Comparison of ENCODE assay signal across 32 mouse cellular contexts in the genomic region with DNA sequence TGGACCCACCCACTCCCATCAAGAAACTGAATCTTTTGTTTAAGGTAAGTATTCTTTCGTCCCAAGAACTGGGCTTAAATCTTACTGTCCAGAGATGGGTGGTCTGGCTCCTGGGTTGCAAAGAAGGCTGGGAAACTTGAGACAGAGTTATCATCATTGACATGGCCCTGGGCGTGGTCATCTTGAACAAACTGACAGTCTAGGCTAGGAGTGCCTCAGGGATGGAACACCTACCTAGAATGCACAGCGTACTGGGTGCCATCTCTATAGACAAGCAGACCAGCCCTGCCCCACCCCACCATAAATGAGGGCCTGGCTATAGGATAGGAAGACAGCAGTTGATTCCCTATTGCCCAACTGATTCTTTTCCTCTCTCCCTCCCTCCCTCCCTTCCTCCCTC. TPM values are rescaled to one million over a fixed set of nuclear protein-coding genes. Genes with fewer than 3 reads are reported as not detected.
DNase-seq lines count a peak whose midpoint lies in the region; ATAC-seq and TF ChIP-seq lines count a peak whose summit lies in the region.
"Had no signal": no experiment of that assay in that cellular context is flagged by ENCODE, and none has a peak within 500 bp of the region (broad histone marks: within the 10 kb centered on the region; RNA-seq: fewer than 3 reads in every experiment).

No protein-coding gene starts in this region.

- H3K9ac ChIP-seq in stomach, embryonic 15.5 days: no peak overlapping the region
- H3K9ac ChIP-seq in stomach, postnatal 0 days (ENCODE audit: low read length): no peak overlapping the region
- no peak overlapping the region for H3K9ac ChIP-seq in intestine, embryonic 16.5 days (ENCODE audit: low read depth, low read length)
- no peak overlapping the region for H3K9ac ChIP-seq in liver, embryonic 14.5 days (replicated peaks)
- H3K9ac ChIP-seq in kidney, embryonic 14.5 days (ENCODE audit: low read depth, low read length): no peak overlapping the region
- H3K9ac ChIP-seq: embryonic facial prominence, embryonic 15.5 days; heart, embryonic 15.5 days; kidney, embryonic 15.5 days; limb, embryonic 15.5 days; lung, embryonic 15.5 days; midbrain, embryonic 15.5 days; neural tube, embryonic 12.5 days had no signal

- H3K27ac ChIP-seq in stomach, embryonic 15.5 days: no peak overlapping the region
- no peak overlapping the region for H3K27ac ChIP-seq in stomach, postnatal 0 days (replicated peaks)
- H3K27ac ChIP-seq in intestine, embryonic 16.5 days (ENCODE audit: low read length): no peak overlapping the region
- H3K27ac ChIP-seq in liver, embryonic 14.5 days: peak overlapping the region; percentile 7; the same call in 1 of the 2 replicates
- H3K27ac ChIP-seq in kidney, embryonic 14.5 days (ENCODE audit: low read depth, low read length): no peak overlapping the region
- H3K27ac ChIP-seq: embryonic facial prominence, embryonic 10.5 days; embryonic facial prominence, embryonic 15.5 days; heart, embryonic 10.5 days; heart, embryonic 15.5 days; kidney, embryonic 15.5 days; layer of hippocampus, adult 2 months; limb, embryonic 10.5 days; limb, embryonic 15.5 days; lung, embryonic 15.5 days; midbrain, embryonic 15.5 days; neural tube, embryonic 12.5 days had no signal

- H3K27me3 ChIP-seq in stomach, embryonic 15.5 days (replicated peaks): no peaks in the 10 kb centered on the region
- H3K27me3 ChIP-seq in stomach, postnatal 0 days (ENCODE audit: control insufficient read depth, insufficient read depth, low read length): no peaks in the 10 kb centered on the region
- no peaks in the 10 kb centered on the region for H3K27me3 ChIP-seq in intestine, embryonic 16.5 days (replicated peaks; ENCODE audit: control insufficient read depth, insufficient read depth, low read length)
- H3K27me3 ChIP-seq in liver, embryonic 14.5 days (ENCODE audit: control insufficient read depth, insufficient read depth, low read length): no peaks in the 10 kb centered on the region; the same call in 1 of the 2 replicates
- no peaks in the 10 kb centered on the region for H3K27me3 ChIP-seq in kidney, embryonic 14.5 days (ENCODE audit: control insufficient read depth, insufficient read depth, low read length)
- H3K27me3 ChIP-seq: embryonic facial prominence, embryonic 15.5 days; heart, embryonic 15.5 days; kidney, embryonic 15.5 days; limb, embryonic 15.5 days; lung, embryonic 15.5 days; midbrain, embryonic 15.5 days; neural tube, embryonic 12.5 days; Patski had no signal

- DNase-seq in stomach, postnatal 0 days (ENCODE audit: low spot score): no peak
- peak; percentile 59 to 63 (median 59) for DNase-seq in liver, embryonic 14.5 days (ENCODE audit: low read depth in 3 of 3, low spot score in 3 of 3)
- no peak for DNase-seq in layer of hippocampus, postnatal 36 days
- no peak for DNase-seq in kidney, adult 18-20 months
- DNase-seq: adrenal gland, postnatal 10 days; cerebellum, adult 2 months; cerebellum, postnatal 14 days; gastrocnemius, postnatal 25 days; heart, adult 11 months; kidney, postnatal 36 days; right cerebral cortex, postnatal 14 days; thymus, postnatal 25 days had no signal

- ATAC-seq in stomach, embryonic 15.5 days (ENCODE audit: insufficient read depth, low FRiP score, low read depth): peak; percentile 80; the same call in 1 of the 2 replicates
- no peak for ATAC-seq in stomach, postnatal 0 days (ENCODE audit: low FRiP score, low TSS enrichment)
- ATAC-seq in intestine, embryonic 16.5 days: peak; percentile 69
- ATAC-seq in liver, embryonic 14.5 days (ENCODE audit: insufficient read depth): peak; percentile 96
- peak; percentile 79 for ATAC-seq in megakaryocyte-erythroid progenitor cell, adult 5-6 weeks (replicated peaks; ENCODE audit: low FRiP score, low TSS enrichment, poor library complexity, severe bottlenecking)
- ATAC-seq in kidney, embryonic 14.5 days (ENCODE audit: low FRiP score, low TSS enrichment): no peak
- ATAC-seq: forebrain, embryonic 14.5 days; hindbrain, embryonic 16.5 days; midbrain, embryonic 15.5 days; Patski had no signal

- TF ChIP-seq EP300 in stomach, postnatal 0 days (optimal IDR thresholded peaks at IDR 0.05): no peak
- peak; percentile 68 for TF ChIP-seq EP300 in liver, embryonic 14.5 days (IDR thresholded peaks at IDR 0.05; ENCODE audit: low read depth)

- 81% methylated on average over 3 of the region's 3 CpGs for WGBS in stomach, embryonic 15.5 days
- 88% methylated on average over 3 of the region's 3 CpGs for WGBS in stomach, postnatal 0 days
- 88% methylated on average over 3 of the region's 3 CpGs for WGBS in intestine, embryonic 16.5 days
- WGBS in liver, embryonic 14.5 days (ENCODE audit: insufficient replicate concordance): 18% methylated on average over 3 of the region's 3 CpGs
- 94% methylated on average over 3 of the region's 3 CpGs for WGBS in kidney, embryonic 14.5 days

- H3K36me3 ChIP-seq in stomach, embryonic 15.5 days: no peaks in the 10 kb centered on the region
- no peaks in the 10 kb centered on the region for H3K36me3 ChIP-seq in stomach, postnatal 0 days (ENCODE audit: control insufficient read depth, insufficient read depth, low read length)
- no peaks in the 10 kb centered on the region for H3K36me3 ChIP-seq in intestine, embryonic 16.5 days (ENCODE audit: control insufficient read depth, insufficient read depth, low read length)
- H3K36me3 ChIP-seq in liver, embryonic 14.5 days (replicated peaks; ENCODE audit: control insufficient read depth, insufficient read depth, low read depth): no peaks in the 10 kb centered on the region
- no peaks in the 10 kb centered on the region for H3K36me3 ChIP-seq in kidney, embryonic 14.5 days (ENCODE audit: control insufficient read depth, insufficient read depth, low read length)
- H3K36me3 ChIP-seq: embryonic facial prominence, embryonic 10.5 days; embryonic facial prominence, embryonic 15.5 days; heart, embryonic 10.5 days; heart, embryonic 15.5 days; kidney, embryonic 15.5 days; limb, embryonic 10.5 days; limb, embryonic 15.5 days; lung, embryonic 15.5 days; midbrain, embryonic 15.5 days; neural tube, embryonic 12.5 days had no signal

- no peak overlapping the region for H3K4me3 ChIP-seq in stomach, embryonic 15.5 days (replicated peaks)
- no peak overlapping the region for H3K4me3 ChIP-seq in stomach, postnatal 0 days (ENCODE audit: low read depth, low read length)
- H3K4me3 ChIP-seq in intestine, embryonic 16.5 days (ENCODE audit: low read length): no peak overlapping the region
- no peak overlapping the region for H3K4me3 ChIP-seq in liver, embryonic 14.5 days (ENCODE audit: insufficient read depth in 1 of 2, low read depth in 2 of 2, low read length in 2 of 2)
- no peak overlapping the region for H3K4me3 ChIP-seq in kidney, embryonic 14.5 days (ENCODE audit: low read length)
- H3K4me3 ChIP-seq: embryonic facial prominence, embryonic 10.5 days; embryonic facial prominence, embryonic 15.5 days; heart, embryonic 10.5 days; heart, embryonic 15.5 days; kidney, embryonic 15.5 days; layer of hippocampus, adult 2 months; limb, embryonic 10.5 days; limb, embryonic 15.5 days; lung, embryonic 15.5 days; megakaryocyte, embryonic 14.5 days; midbrain, embryonic 15.5 days; myocyte; neural tube, embryonic 12.5 days had no signal

- no peaks in the 10 kb centered on the region for H3K4me1 ChIP-seq in stomach, embryonic 15.5 days
- H3K4me1 ChIP-seq in stomach, postnatal 0 days (replicated peaks; ENCODE audit: control insufficient read depth, insufficient read depth): no peaks in the 10 kb centered on the region
- peaks cover 6% of the 10 kb centered on the region; the same call in 1 of the 2 replicates for H3K4me1 ChIP-seq in intestine, embryonic 16.5 days (ENCODE audit: control insufficient read depth, insufficient read depth, low read length)
- H3K4me1 ChIP-seq in liver, embryonic 14.5 days (replicated peaks; ENCODE audit: control insufficient read depth in 2 of 2, insufficient read depth in 2 of 2, low read length in 1 of 2): peaks cover 16 to 22% of the 10 kb centered on the region in 2 experiments
- H3K4me1 ChIP-seq in kidney, embryonic 14.5 days (ENCODE audit: control insufficient read depth, insufficient read depth, low read length): no peaks in the 10 kb centered on the region
- H3K4me1 ChIP-seq: heart, embryonic 15.5 days; kidney, embryonic 15.5 days; limb, embryonic 10.5 days; limb, embryonic 15.5 days; midbrain, embryonic 15.5 days; neural tube, embryonic 12.5 days had no signal

- H3K4me2 ChIP-seq in stomach, embryonic 15.5 days: no peak overlapping the region
- no peak overlapping the region for H3K4me2 ChIP-seq in stomach, postnatal 0 days (replicated peaks; ENCODE audit: low read depth)
- no peak overlapping the region for H3K4me2 ChIP-seq in intestine, embryonic 16.5 days (ENCODE audit: low read depth, low read length)
- H3K4me2 ChIP-seq in liver, embryonic 14.5 days (ENCODE audit: low read depth): peak overlapping the region; percentile 32
- H3K4me2 ChIP-seq in kidney, embryonic 14.5 days (replicated peaks; ENCODE audit: low read depth, low read length): no peak overlapping the region
- H3K4me2 ChIP-seq: embryonic facial prominence, embryonic 15.5 days; heart, embryonic 15.5 days; kidney, embryonic 15.5 days; limb, embryonic 15.5 days; lung, embryonic 15.5 days; midbrain, embryonic 15.5 days; neural tube, embryonic 12.5 days had no signal

- no peak for TF ChIP-seq CTCF in stomach, postnatal 0 days (IDR thresholded peaks at IDR 0.05; ENCODE audit: low read depth)
- TF ChIP-seq CTCF in liver, embryonic 14.5 days (IDR thresholded peaks at IDR 0.05; ENCODE audit: low read depth): no peak

- H3K9me3 ChIP-seq in stomach, embryonic 15.5 days: no peaks in the 10 kb centered on the region
- no peaks in the 10 kb centered on the region for H3K9me3 ChIP-seq in stomach, postnatal 0 days (ENCODE audit: control insufficient read depth, low read length)
- no peaks in the 10 kb centered on the region for H3K9me3 ChIP-seq in intestine, embryonic 16.5 days (ENCODE audit: control insufficient read depth, low read length)
- H3K9me3 ChIP-seq in liver, embryonic 14.5 days (ENCODE audit: control insufficient read depth, low read length): no peaks in the 10 kb centered on the region
- no peaks in the 10 kb centered on the region for H3K9me3 ChIP-seq in kidney, embryonic 14.5 days (ENCODE audit: control insufficient read depth, low read length)
- H3K9me3 ChIP-seq: embryonic facial prominence, embryonic 10.5 days; embryonic facial prominence, embryonic 15.5 days; heart, embryonic 10.5 days; heart, embryonic 15.5 days; kidney, embryonic 15.5 days; limb, embryonic 10.5 days; limb, embryonic 15.5 days; lung, embryonic 15.5 days; megakaryocyte, embryonic 14.5 days; midbrain, embryonic 15.5 days; neural tube, embryonic 12.5 days had no signal

RNA-seq across cellular contexts. Expression of a gene that starts 44.4 kb away (rescaled TPM):
- 10.3 and 12.9 TPM in 2 replicates for polyA plus RNA-seq in stomach, embryonic 15.5 days (2015; fragmentation: Nextera tagmentation; extraction: Ambion mirVana)
- 10.4 and 11.9 TPM in 2 replicates for polyA plus RNA-seq in stomach, postnatal 0 days (2015; fragmentation: Nextera tagmentation; extraction: Ambion mirVana)
- polyA plus RNA-seq in intestine, embryonic 16.5 days (2015; fragmentation: Nextera tagmentation; extraction: Ambion mirVana): 26.6 and 33.9 TPM in 2 replicates
- 5.8 and 8.0 TPM in 2 replicates for polyA plus RNA-seq in liver, embryonic 14.5 days (2012; rRNA removed)
- polyA plus RNA-seq in liver, embryonic 14.5 days (2014; fragmentation: Nextera tagmentation; extraction: Ambion mirVana): 39.0 and 39.5 TPM in 2 replicates
- 40.6 and 46.9 TPM in 2 replicates for total RNA-seq in megakaryocyte-erythroid progenitor cell, adult 5-6 weeks (2014; fragmentation: Nextera tagmentation)
- total RNA-seq in megakaryocyte-erythroid progenitor cell, adult 5-6 weeks (2017): 16.5 and 20.6 TPM in 2 replicates
- polyA plus RNA-seq in kidney, embryonic 14.5 days (2014; fragmentation: Nextera tagmentation; extraction: Ambion mirVana): 9.7 and 11.8 TPM in 2 replicates
- 1 to 10 TPM; 5.2 to 6.2 TPM for total RNA-seq in layer of hippocampus, postnatal 36 days (2021)

RNA-seq across cellular contexts. Expression of a gene that starts 44.6 kb away (rescaled TPM):
- 3.6 and 3.8 TPM in 2 replicates for polyA plus RNA-seq in stomach, embryonic 15.5 days (2015; fragmentation: Nextera tagmentation; extraction: Ambion mirVana)
- polyA plus RNA-seq in stomach, postnatal 0 days (2015; fragmentation: Nextera tagmentation; extraction: Ambion mirVana): 3.2 and 3.5 TPM in 2 replicates
- 3.1 and 4.6 TPM in 2 replicates for polyA plus RNA-seq in intestine, embryonic 16.5 days (2015; fragmentation: Nextera tagmentation; extraction: Ambion mirVana)
- 2.1 and 2.3 TPM in 2 replicates for polyA plus RNA-seq in liver, embryonic 14.5 days (2012; rRNA removed)
- polyA plus RNA-seq in liver, embryonic 14.5 days (2014; fragmentation: Nextera tagmentation; extraction: Ambion mirVana): 3.4 and 3.8 TPM in 2 replicates
- total RNA-seq in megakaryocyte-erythroid progenitor cell, adult 5-6 weeks (2014; fragmentation: Nextera tagmentation): 7.3 and 9.3 TPM in 2 replicates
- 4.1 and 4.7 TPM in 2 replicates for total RNA-seq in megakaryocyte-erythroid progenitor cell, adult 5-6 weeks (2017)
- 2.2 and 6.1 TPM in 2 replicates for polyA plus RNA-seq in kidney, embryonic 14.5 days (2014; fragmentation: Nextera tagmentation; extraction: Ambion mirVana)
- 10 to 100 TPM in 1 of 2 experiments, 1 to 10 TPM in 1; 9.6 to 12.2 TPM for total RNA-seq in layer of hippocampus, postnatal 36 days (2021)

Comparison
In these comparisons a context has a peak if more than half of its experiments do, and no peak if none do; other contexts are left out.
1. ATAC-seq: peak in stomach, embryonic 15.5 days (single experiment), intestine, embryonic 16.5 days (single experiment), liver, embryonic 14.5 days (single experiment) and megakaryocyte-erythroid progenitor cell, adult 5-6 weeks (single experiment); none in stomach, postnatal 0 days (single experiment) and kidney, embryonic 14.5 days (single experiment).
2. DNase-seq: peak in liver, embryonic 14.5 days (3 of 3); none in stomach, postnatal 0 days (single experiment), layer of hippocampus, postnatal 36 days (0 of 2) and kidney, adult 18-20 months (single experiment).